Mouse (Mus musculus): Measurements from ENCODE around the gene Prss28.

GRCm38 (mm10) chr17:25270795-25271335 lies 37.6 kb upstream of the Prss28 start:
- no peak for TF ChIP-seq CTCF (IDR thresholded peaks at IDR 0.05; ENCODE audit: extremely low read depth, insufficient read depth, low read length)
- TF ChIP-seq POLR2A (IDR thresholded peaks at IDR 0.05; ENCODE audit: extremely low read depth, insufficient read depth, low read length), result no peak

Data from cortical plate, adult 2 months (tissue).